Mouse (Mus musculus): ENCODE results near the gene Nrg3. TPM values are rescaled to one million over a fixed set of nuclear protein-coding genes. Genes with fewer than 3 reads are reported as not detected.

Gene Nrg3
- not detected for polyA plus RNA-seq (2017; shearing (Covaris generic))

GRCm38 (mm10) chr14:39472790-39473761 is at the start of gene Nrg3:
Gene Nrg3 (minus strand): TSS chr14:39473088.
- no peak for ATAC-seq

GRCm38 (mm10) chr14:39508956-39509355 is 36.1 kb upstream of the Nrg3 start:
- ATAC-seq, result no peak

- ATAC-seq, result no peak
Observed at GRCm38 (mm10) chr14:39473771-39474211, 903 bp upstream of the Nrg3 start.

GRCm38 (mm10) chr14:39472146-39472751 is 639 bp downstream of the Nrg3 start:
- ATAC-seq, result no peak

GRCm38 (mm10) chr14:39471236-39471981 is 1.5 kb downstream of the Nrg3 start:
- no peak for ATAC-seq

GRCm38 (mm10) chr14:39445501-39445900 is 27.4 kb downstream of the Nrg3 start:
- ATAC-seq, result no peak

- ATAC-seq, result no peak
Observed at GRCm38 (mm10) chr14:39428503-39428902, 44.4 kb downstream of the Nrg3 start.

- ATAC-seq, result no peak
Observed at GRCm38 (mm10) chr14:39421874-39422273, 51.0 kb downstream of the Nrg3 start.

- no peak for ATAC-seq
Observed at GRCm38 (mm10) chr14:39413270-39413669, 59.6 kb downstream of the Nrg3 start.

GRCm38 (mm10) chr14:39386845-39387244 is 86.0 kb downstream of the Nrg3 start:
- no peak for ATAC-seq

- no peak for ATAC-seq
Observed at GRCm38 (mm10) chr14:39381321-39381720, 91.6 kb downstream of the Nrg3 start.

- no peak for ATAC-seq
Observed at GRCm38 (mm10) chr14:39373220-39373619, 99.7 kb downstream of the Nrg3 start.

GRCm38 (mm10) chr14:39356251-39356650 is 116.6 kb downstream of the Nrg3 start:
- no peak for ATAC-seq

- no peak for ATAC-seq
Observed at GRCm38 (mm10) chr14:39351979-39352737, 120.7 kb downstream of the Nrg3 start.

- no peak for ATAC-seq
Observed at GRCm38 (mm10) chr14:39317424-39318110, 155.3 kb downstream of the Nrg3 start.

GRCm38 (mm10) chr14:39314111-39314510 is 158.8 kb downstream of the Nrg3 start:
- ATAC-seq, result no peak

- ATAC-seq, result no peak
Observed at GRCm38 (mm10) chr14:39265121-39265520, 207.8 kb downstream of the Nrg3 start.

- no peak for ATAC-seq
Observed at GRCm38 (mm10) chr14:39264422-39264821, 208.5 kb downstream of the Nrg3 start.

- no peak for ATAC-seq
Observed at GRCm38 (mm10) chr14:39261016-39261415, 211.9 kb downstream of the Nrg3 start.

GRCm38 (mm10) chr14:39255391-39255790 is 217.5 kb downstream of the Nrg3 start:
- ATAC-seq, result no peak

GRCm38 (mm10) chr14:39240267-39240666 is 232.6 kb downstream of the Nrg3 start:
- ATAC-seq, result no peak

GRCm38 (mm10) chr14:39211472-39211871 is 261.4 kb downstream of the Nrg3 start:
- ATAC-seq, result no peak

All from inflammation-experienced regulatory T-cells, adult 6 months (primary cell).